Mouse (Mus musculus): ENCODE results near the gene Lhfpl4. TPM values are rescaled to one million over a fixed set of nuclear protein-coding genes. Genes with fewer than 3 reads are reported as not detected.

Lhfpl4 gene
- total and polyA plus RNA-seq, 3 experiments: 0.19 to 7.7 TPM; not detected in 1

- DNase-seq (ENCODE audit: low read depth, low spot score): no peak
- Histone ChIP-seq H3K9ac (ENCODE audit: control insufficient read depth, low read depth, low read length, poor library complexity, severe bottlenecking) (no peak overlapping the region), H3K27me3 (ENCODE audit: control insufficient read depth in 1 of 2, insufficient read depth in 2 of 2, low read length in 2 of 2) (no peaks in the 10 kb centered on the region), H3K4me3 (ENCODE audit: control insufficient read depth in 1 of 2, insufficient read depth in 1 of 2, low read depth in 2 of 2, low read length in 2 of 2) (no peak overlapping the region), H3K36me3 (ENCODE audit: control insufficient read depth in 1 of 2, insufficient read depth in 2 of 2, low read length in 2 of 2) (peaks cover 0 to 3% of the 10 kb centered on the region in 2 experiments; a peak in 2 of 4 replicates), H3K9me3 (replicated peaks; ENCODE audit: insufficient read depth, low read length) (no peaks in the 10 kb centered on the region), H3K27ac (ENCODE audit: control insufficient read depth, low read depth, low read length) (no peak overlapping the region), H3K4me1 (ENCODE audit: control insufficient read depth in 1 of 2, insufficient read depth in 2 of 2, low read length in 2 of 2) (peaks cover 3 to 11% of the 10 kb centered on the region in 2 experiments; a peak in 3 of 4 replicates), H3K79me2 (ENCODE audit: control insufficient read depth, insufficient read depth, low read length, poor library complexity) (no peaks in the 10 kb centered on the region)
- no peak for TF ChIP-seq USF1 (IDR thresholded peaks at IDR 0.05; ENCODE audit: low read depth, low read length)
- TF ChIP-seq HCFC1 (IDR thresholded peaks at IDR 0.05; ENCODE audit: low read depth, low read length): no peak
- no peak for TF ChIP-seq TCF12 (IDR thresholded peaks at IDR 0.05; ENCODE audit: low read depth, low read length)
- no peak for TF ChIP-seq POLR2A (IDR thresholded peaks at IDR 0.05; ENCODE audit: control insufficient read depth in 1 of 2, insufficient read depth in 1 of 2, low read depth in 1 of 2, low read length in 2 of 2, poor library complexity in 1 of 2)
- TF ChIP-seq KAT2A (conservative IDR thresholded peaks at IDR 0.05; ENCODE audit: low read depth, low read length): no peak
- no peak for TF ChIP-seq ZNF384 (IDR thresholded peaks at IDR 0.05; ENCODE audit: low read depth, low read length)
- no peak for TF ChIP-seq MEF2A (IDR thresholded peaks at IDR 0.05; ENCODE audit: extremely low read depth, insufficient replicate concordance, low read depth, low read length, poor library complexity, severe bottlenecking)
- TF ChIP-seq RAD21 (IDR thresholded peaks at IDR 0.05; ENCODE audit: low read depth, low read length): no peak
- TF ChIP-seq MAZ (IDR thresholded peaks at IDR 0.05; ENCODE audit: low read depth, low read length): no peak
- TF ChIP-seq ELF1 (IDR thresholded peaks at IDR 0.05; ENCODE audit: low read depth, low read length): no peak
- TF ChIP-seq MXI1 (IDR thresholded peaks at IDR 0.05; ENCODE audit: low read depth, low read length): no peak
- no peak for TF ChIP-seq ETS1 (IDR thresholded peaks at IDR 0.05; ENCODE audit: low read depth, low read length)
- TF ChIP-seq SMC3 (IDR thresholded peaks at IDR 0.05; ENCODE audit: low read depth, low read length): no peak
- TF ChIP-seq JUND (IDR thresholded peaks at IDR 0.05; ENCODE audit: low read depth, low read length): no peak
- TF ChIP-seq MYB (IDR thresholded peaks at IDR 0.05; ENCODE audit: low read depth, low read length): no peak
- TF ChIP-seq CTCF (IDR thresholded peaks at IDR 0.05 in 2 of 3, conservative IDR thresholded peaks at IDR 0.05 in 1 of 3; ENCODE audit: control insufficient read depth in 1 of 3, insufficient read depth in 1 of 3, low read depth in 2 of 3, low read length in 3 of 3, poor library complexity in 1 of 3, severe bottlenecking in 1 of 3): no peak
- TF ChIP-seq TBP (IDR thresholded peaks at IDR 0.05; ENCODE audit: low read depth, low read length): no peak
- TF ChIP-seq TAL1 (IDR thresholded peaks at IDR 0.05; ENCODE audit: low read length): no peak
Measured at GRCm38 (mm10) chr6:113169852-113170251, 25.3 kb downstream of the Lhfpl4 start.

- DNase-seq (ENCODE audit: low read depth, low spot score): no peak
- H3K27ac ChIP-seq (ENCODE audit: control insufficient read depth, low read depth, low read length): no peak overlapping the region
- no peaks in the 10 kb centered on the region for H3K79me2 ChIP-seq (ENCODE audit: control insufficient read depth, insufficient read depth, low read length, poor library complexity)
- peaks cover 0 to 3% of the 10 kb centered on the region in 2 experiments; a peak in 2 of 4 replicates for H3K36me3 ChIP-seq (ENCODE audit: control insufficient read depth in 1 of 2, insufficient read depth in 2 of 2, low read length in 2 of 2)
- no peaks in the 10 kb centered on the region for H3K9me3 ChIP-seq (replicated peaks; ENCODE audit: insufficient read depth, low read length)
- TF ChIP-seq MAX (IDR thresholded peaks at IDR 0.05; ENCODE audit: low read length) (no peak), USF1 (IDR thresholded peaks at IDR 0.05; ENCODE audit: low read depth, low read length) (no peak)
- no peak overlapping the region for H3K4me3 ChIP-seq (ENCODE audit: control insufficient read depth in 1 of 2, insufficient read depth in 1 of 2, low read depth in 2 of 2, low read length in 2 of 2)
- no peak overlapping the region for H3K9ac ChIP-seq (ENCODE audit: control insufficient read depth, low read depth, low read length, poor library complexity, severe bottlenecking)
- H3K27me3 ChIP-seq (ENCODE audit: control insufficient read depth in 1 of 2, insufficient read depth in 2 of 2, low read length in 2 of 2): no peaks in the 10 kb centered on the region
- H3K4me1 ChIP-seq (ENCODE audit: control insufficient read depth in 1 of 2, insufficient read depth in 2 of 2, low read length in 2 of 2): peaks cover 3 to 11% of the 10 kb centered on the region in 2 experiments; a peak in 3 of 4 replicates
Measured at GRCm38 (mm10) chr6:113168316-113168975, 26.7 kb downstream of the Lhfpl4 start.

Data from MEL (cell line).